Mouse (Mus musculus) retina, embryonic 14.5 days (tissue): ENCODE data around the gene Zfp428.

Experiments used
- DNase-seq: peaks from one replicate; pipeline ENCODE4 v3.0.0-alpha.2; 2015; ENCODE audit warnings: low spot score

The Zfp428 gene

DNA sequence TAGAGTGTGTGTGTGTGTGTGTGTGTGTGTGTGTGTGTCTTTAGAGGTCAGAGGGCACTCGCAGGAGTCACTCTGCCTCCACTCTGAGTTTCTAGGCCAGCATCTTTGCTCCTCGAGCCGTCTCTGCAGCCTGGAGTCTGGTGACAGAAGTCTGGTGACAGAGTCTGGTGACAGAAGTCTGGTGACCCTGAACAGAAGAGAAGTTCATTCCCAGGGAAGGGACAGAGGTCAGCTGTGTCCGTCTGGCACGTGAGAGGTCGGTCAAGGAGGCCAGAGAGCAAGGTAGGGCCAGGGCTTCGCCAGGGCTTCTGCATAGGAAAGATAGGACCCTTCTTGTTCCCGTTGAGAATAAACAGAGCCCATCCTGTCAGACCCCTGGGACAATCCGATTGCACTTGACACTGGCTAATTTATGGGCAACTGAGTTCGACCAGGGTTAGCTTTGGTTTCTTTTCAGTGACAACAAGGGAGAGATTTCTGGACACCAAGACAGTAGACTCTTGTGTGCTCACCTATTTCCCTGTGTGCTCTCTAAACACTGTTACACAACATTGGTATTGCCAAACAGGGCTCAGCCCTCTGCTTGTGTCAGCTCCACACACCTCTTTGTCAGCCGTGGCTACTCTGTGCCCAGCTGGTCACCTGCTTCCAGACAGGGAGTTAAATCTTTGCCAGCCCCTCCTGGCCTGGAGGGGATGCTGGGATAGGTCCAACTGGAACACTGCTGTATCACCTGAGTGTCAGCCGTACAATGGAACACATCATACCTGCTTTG lies 45.4 kb downstream of the Zfp428 start:
- DNase-seq: no peak

DNA sequence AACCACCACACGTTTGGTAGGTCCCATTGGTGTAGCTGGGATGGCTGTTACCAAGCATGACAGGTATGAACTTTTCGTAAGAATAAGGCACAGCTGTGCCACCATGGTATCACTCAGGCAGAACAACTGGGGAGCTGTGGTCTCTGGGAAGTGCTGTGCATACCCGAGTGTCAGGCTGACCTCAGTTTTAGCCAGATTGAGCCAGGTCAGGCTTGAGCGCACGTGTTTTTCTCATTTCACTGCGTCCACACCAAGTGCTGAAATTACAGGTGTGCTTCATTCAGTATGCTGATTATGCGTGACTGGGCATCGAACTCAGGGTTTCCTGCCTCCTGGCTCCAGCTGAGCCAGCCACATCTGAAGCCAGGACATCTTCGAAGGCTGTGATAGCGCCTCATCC lies 49.0 kb downstream of the Zfp428 start:
- no peak for DNase-seq

DNA sequence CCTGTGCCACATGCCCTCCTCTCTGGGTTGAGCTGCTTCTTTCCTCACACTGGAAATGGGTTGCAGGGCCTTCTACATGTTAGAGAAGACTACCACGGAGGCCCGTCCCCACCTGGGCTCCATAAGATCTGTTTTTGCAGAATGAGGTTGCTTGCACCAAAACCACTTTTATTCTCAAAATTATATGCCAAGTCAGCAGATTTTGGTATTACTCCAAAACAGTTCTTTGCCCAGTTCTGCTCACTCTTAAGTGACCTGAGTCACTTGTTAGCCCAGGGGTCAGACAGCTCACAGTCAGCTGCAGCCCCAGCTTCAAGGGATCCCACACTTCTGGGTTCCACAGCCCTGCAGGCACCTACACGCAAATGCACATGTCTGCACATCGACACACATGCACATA lies 54.6 kb downstream of the Zfp428 start:
- no peak for DNase-seq

DNA sequence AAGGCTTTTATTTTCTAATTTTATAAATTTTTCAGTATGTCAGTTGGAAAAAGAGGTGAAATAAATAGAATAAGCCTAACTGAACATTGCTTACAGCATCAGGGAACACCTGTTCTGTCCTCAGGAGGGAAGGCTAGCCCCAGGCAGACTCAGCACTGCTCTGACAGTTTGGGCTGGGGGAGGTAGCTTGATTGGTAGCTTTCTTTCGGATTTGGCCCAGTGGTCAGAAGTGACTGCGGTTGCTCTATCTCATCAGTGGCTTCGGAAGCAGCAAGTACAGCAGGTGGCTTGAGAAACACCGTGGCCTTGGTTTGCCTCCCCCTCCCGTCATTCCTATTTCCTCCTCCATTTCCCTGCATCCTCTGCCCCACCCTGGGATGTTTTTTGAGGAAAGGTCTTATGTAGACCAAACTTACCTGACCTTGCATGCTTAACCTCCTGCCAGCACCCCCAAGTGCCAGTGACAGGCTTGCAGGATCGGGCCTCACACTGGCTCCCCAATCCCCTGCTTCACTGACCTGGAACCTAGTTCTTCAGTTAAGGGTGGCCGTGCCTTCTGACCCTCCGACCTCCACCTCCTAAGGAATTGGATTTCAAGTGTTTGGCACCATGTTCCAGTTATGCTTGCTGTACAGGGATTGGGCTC lies 56.5 kb downstream of the Zfp428 start:
- DNase-seq: no peak

- DNase-seq: no peak
These were observed 57.0 kb downstream of the Zfp428 start for GRCm38 (mm10) chr7:24563837-24564206.

DNA sequence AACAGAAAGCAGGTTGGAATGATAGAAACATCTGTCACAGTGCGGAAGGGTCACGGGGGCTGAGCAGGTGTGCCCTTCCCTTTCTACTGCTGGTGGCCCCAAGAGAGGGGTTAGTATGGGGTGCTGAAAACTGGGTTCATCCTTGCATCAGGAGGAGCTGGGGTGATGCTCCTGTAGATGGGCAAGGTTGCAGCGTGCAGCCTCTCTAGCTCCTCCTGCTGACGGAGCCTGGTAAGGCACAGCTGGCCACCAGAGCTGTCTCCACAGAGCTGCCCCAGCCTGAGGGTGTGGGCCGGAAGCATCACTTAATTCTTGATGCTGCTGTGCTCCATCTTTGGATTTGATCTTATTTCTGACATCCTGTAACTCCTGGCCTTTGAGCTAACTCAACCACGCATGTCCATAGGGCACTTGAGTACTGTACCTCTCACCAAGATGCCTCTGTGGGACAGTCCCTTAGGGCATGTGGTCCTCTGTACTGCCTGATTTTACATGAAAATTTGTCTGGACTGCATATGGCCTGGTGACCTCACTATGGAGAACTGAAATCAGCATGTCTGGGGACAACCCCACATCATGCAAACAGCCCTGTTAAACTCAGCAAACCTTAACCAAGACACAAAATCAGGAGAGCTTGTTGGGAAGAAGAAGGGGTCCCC lies 57.9 kb downstream of the Zfp428 start:
- DNase-seq: peak; percentile 86
